Mouse (Mus musculus): ENCODE measurements around the gene Gm36028.

Gm36028 gene

DNA sequence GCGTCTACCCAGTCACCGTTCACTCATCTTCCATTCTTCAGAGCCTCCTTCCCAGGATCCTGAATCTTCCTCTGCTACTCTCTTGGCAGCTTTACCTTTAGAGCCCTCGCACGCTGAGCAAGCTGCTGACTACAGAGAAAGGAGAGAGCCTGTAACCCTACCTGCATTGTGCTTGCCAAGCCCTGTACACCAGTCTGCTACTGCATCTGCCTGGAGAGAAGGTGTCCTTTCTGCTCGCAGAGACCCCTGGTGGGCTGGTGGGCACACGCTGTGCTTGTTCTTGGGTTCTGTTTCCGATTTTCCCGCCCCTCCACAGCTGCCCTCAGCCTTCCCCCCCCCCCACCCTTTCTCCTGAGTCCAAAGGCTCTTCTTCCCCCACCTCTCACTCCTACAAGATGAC lies 53.7 kb downstream of the Gm36028 start:
- DNase-seq: no peak

DNA sequence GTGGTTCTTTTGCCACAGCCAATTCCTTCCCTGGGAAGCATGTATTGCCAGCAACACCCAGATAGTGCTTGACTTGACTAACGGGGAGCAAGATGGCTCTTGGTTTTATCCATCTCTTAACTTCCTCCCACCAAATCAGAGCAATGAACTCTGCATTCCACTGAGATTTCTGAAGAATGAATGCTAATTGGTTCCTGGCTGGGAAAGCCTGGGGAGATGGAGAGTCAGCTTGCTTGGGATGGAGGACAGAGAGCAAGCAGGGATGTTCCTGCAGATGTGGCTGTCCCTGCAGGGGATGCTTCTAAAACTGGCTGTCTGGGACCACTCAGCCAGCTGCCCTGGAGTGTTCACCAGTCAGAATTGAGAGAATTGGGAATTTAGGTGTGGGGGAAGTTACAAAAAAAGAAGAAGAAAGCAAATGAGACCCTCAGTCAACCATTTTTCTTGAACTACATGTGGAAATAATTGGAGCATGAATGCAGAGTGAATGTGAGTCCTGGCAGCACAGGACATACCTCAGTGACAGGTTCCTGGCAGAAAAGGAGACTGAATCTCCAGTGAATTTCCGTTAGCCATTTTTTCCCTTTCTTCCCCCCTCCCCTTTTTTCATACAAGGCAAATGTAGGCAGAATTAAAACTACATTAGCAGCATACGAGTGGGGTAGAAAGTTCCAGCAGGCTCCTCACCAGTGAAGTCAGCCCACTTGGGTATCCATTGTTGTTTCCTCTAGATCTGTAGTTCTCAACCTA lies 55.0 kb downstream of the Gm36028 start:
- no peak for DNase-seq

- DNase-seq: no peak
These were observed 57.5 kb downstream of the Gm36028 start for GRCm38 (mm10) chr16:37803387-37803950.

DNA sequence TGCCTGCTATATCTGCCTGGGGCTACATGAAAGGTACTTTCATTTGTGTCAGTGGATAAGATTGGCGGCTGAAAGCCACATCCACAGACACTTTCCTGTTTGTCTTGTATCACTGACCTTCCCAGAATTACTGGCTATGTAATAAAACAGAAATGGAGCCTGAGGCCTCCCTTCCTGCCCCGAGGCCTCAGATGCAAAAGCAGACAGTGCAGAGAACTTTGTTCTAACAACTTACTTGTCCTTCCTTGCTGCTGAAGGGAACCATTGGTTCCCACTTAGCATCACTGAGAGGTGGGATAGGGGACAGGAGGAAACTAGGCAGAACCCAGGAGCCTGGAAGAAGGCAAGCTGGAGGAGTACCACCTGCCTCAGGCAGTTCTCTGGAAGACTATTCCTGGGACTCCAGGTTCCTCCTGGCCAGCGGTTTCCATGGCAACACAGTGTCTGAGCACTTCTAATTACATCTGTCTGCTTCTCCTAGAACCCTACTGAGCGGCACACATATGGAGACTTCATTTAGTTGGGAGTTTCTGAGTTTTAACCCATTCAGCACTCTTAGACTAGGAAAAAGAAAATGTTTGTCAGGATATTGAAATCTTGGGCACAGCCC lies 58.2 kb downstream of the Gm36028 start:
- DNase-seq: no peak

DNA sequence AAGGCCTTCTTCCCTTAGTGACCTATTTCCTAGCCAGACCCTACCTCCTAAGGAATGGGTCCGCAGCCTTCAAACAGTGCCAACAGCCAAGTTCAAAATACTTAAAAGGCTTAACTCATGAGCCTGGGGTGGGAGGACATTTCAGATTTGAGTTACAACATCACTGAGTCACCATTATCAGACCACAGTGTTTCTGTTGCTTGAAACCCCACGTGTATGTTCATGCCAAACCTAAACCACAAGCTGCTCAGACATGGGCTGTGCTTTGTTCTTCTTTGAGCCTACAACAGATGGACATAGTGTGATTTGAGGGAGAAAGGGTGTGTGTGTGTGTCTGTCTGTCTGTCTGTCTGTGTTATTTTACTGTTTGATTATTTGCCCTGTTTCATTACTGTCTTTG lies 59.8 kb downstream of the Gm36028 start:
- no peak for DNase-seq
